Mouse (Mus musculus): ENCODE measurements around the gene Fgd4. TPM values are rescaled to one million over a fixed set of nuclear protein-coding genes. Genes with fewer than 3 reads are reported as not detected.
A peak's percentile ranks its signal among the peaks of the same experiment; 100 is the strongest.

The Fgd4 gene
- total and polyA plus RNA-seq, 2 experiments from 2014 or later: 11.7 to 38.1 TPM

DNA sequence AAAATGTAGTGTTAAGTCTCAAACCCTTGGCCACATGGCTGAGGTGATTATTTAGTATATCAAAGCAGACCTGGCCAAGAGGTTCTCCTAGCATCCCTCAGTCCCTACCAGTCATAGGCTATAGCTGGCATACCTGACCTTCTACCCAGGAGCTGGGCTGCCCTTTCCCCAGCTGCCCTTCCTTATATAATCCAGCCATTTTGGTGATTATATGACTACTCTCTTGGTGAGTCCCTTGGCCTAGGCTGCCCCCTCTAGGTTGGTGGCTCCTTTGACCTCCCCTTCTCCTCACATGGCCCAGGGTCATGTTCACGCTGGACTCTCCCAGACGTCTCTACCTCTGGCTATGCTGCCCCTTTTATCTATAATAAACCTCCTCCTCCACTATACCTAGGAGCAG is 65.1 kb downstream of the Fgd4 start:
- no peak for ATAC-seq (ENCODE audit: low FRiP score)
- Histone ChIP-seq H3K9me3 (ENCODE audit: low read length) (no peaks in the 10 kb centered on the region), H3K9ac (replicated peaks; ENCODE audit: low read length, poor library complexity, severe bottlenecking) (no peak overlapping the region), H3K4me2 (ENCODE audit: low read depth, low read length, poor library complexity, severe bottlenecking) (no peak overlapping the region), H3K27ac (ENCODE audit: low read depth, low read length) (no peak overlapping the region), H3K4me3 (ENCODE audit: low read depth, low read length) (no peak overlapping the region), H3K4me1 (ENCODE audit: insufficient read depth, low read length) (no peaks in the 10 kb centered on the region), H3K36me3 (ENCODE audit: insufficient read depth, low read length) (no peaks in the 10 kb centered on the region), H3K27me3 (ENCODE audit: insufficient read depth, low read length) (no peaks in the 10 kb centered on the region)
- 77% methylated on average over 2 of the region's 2 CpGs for WGBS
- no peak for TF ChIP-seq CTCF (IDR thresholded peaks at IDR 0.05)
- no peak for DNase-seq (ENCODE audit: low spot score)

DNA sequence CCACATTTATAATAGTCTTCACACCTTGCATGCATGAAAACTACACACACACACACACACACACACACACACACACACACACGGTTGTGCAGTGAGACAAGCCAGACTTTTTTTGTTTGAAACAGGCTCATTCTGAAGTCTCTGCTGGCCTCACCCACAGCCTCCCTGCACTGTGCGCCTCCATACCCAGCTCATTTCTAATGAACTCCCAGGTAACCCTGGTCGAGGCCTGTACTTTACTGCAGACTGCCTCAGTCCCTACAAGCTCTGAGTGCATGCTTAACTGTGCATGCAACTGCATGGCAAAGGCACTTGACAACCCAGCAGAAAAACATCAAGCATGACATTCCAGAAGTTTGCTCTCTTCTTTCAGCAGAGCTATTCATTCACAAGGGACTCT is 72.3 kb downstream of the Fgd4 start:
- no peak for DNase-seq (ENCODE audit: low spot score)

DNA sequence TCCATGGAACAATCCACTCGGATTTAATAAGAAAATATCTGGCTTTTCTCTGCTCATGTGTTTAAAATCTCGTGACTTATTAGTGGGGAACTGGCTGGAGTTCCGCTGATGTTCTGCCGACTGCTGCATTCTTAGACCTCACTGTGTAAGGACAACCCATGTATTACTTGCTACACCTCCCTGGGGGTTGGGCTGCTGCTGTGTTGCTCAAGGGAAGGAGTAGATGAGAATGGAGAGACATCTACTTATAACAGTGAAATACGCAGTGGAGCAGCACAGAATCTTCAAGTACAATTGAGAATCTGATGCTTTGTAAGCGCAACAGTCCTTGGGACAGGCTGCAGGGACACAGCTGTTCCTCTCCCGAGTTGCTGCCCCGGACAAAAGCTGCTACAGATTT is 73.1 kb downstream of the Fgd4 start:
- H3K4me2 ChIP-seq (ENCODE audit: low read depth, low read length, poor library complexity, severe bottlenecking): peak overlapping the region; percentile 12; the same call in 1 of the 2 replicates
- H3K27ac ChIP-seq (ENCODE audit: low read depth, low read length): no peak overlapping the region
- no peak for TF ChIP-seq CTCF (IDR thresholded peaks at IDR 0.05)
- ATAC-seq (ENCODE audit: low FRiP score): peak; percentile 23; the same call in 1 of the 2 replicates
- WGBS: 33% methylated on average over 8 of the region's 8 CpGs
- H3K4me1 ChIP-seq (ENCODE audit: insufficient read depth, low read length): peaks cover 3% of the 10 kb centered on the region; the same call in 1 of the 2 replicates
- H3K4me3 ChIP-seq (ENCODE audit: low read depth, low read length): no peak overlapping the region
- H3K27me3 ChIP-seq (ENCODE audit: insufficient read depth, low read length): no peaks in the 10 kb centered on the region
- DNase-seq (ENCODE audit: low spot score): peak; percentile 27
- no peaks in the 10 kb centered on the region for H3K9me3 ChIP-seq (ENCODE audit: low read length)
- no peaks in the 10 kb centered on the region for H3K36me3 ChIP-seq (ENCODE audit: insufficient read depth, low read length)
- H3K9ac ChIP-seq (replicated peaks; ENCODE audit: low read length, poor library complexity, severe bottlenecking): no peak overlapping the region

More for the DNA sequence above, 72.3 kb downstream of the Fgd4 start:
- WGBS: 55% methylated on average over 3 of the region's 3 CpGs
- ATAC-seq (ENCODE audit: low FRiP score): no peak
- no peak overlapping the region for H3K9ac ChIP-seq (replicated peaks; ENCODE audit: low read length, poor library complexity, severe bottlenecking)
- no peak for TF ChIP-seq CTCF (IDR thresholded peaks at IDR 0.05)
- peaks cover 3% of the 10 kb centered on the region; the same call in 1 of the 2 replicates for H3K4me1 ChIP-seq (ENCODE audit: insufficient read depth, low read length)
- no peak overlapping the region for H3K4me3 ChIP-seq (ENCODE audit: low read depth, low read length)
- no peaks in the 10 kb centered on the region for H3K9me3 ChIP-seq (ENCODE audit: low read length)
- H3K4me2 ChIP-seq (ENCODE audit: low read depth, low read length, poor library complexity, severe bottlenecking): no peak overlapping the region
- no peaks in the 10 kb centered on the region for H3K36me3 ChIP-seq (ENCODE audit: insufficient read depth, low read length)
- H3K27ac ChIP-seq (ENCODE audit: low read depth, low read length): no peak overlapping the region
- H3K27me3 ChIP-seq (ENCODE audit: insufficient read depth, low read length): no peaks in the 10 kb centered on the region

DNA sequence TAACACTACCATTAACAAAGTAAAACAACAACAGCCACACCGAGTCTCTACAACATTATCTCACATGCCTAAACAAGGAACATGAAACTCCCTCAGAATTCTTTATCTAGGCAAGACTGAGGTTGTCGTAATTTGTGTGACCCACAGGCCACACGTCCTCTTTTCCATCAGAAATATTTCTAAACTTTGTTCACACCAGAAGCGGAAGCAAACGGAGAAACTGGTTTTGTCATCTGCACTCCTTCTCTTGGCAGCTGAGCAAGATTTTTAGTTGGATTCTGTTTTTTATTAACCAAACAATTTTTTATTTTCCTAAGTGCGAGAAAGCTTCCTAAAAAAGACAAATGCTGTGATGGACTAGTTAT is 73.6 kb downstream of the Fgd4 start:
- H3K36me3 ChIP-seq (ENCODE audit: insufficient read depth, low read length): no peaks in the 10 kb centered on the region
- no peak overlapping the region for H3K4me3 ChIP-seq (ENCODE audit: low read depth, low read length)
- no peak overlapping the region for H3K4me2 ChIP-seq (ENCODE audit: low read depth, low read length, poor library complexity, severe bottlenecking)
- H3K27ac ChIP-seq (ENCODE audit: low read depth, low read length): peak overlapping the region; percentile 1; the same call in 1 of the 2 replicates
- no peaks in the 10 kb centered on the region for H3K27me3 ChIP-seq (ENCODE audit: insufficient read depth, low read length)
- ATAC-seq (ENCODE audit: low FRiP score) (no peak), DNase-seq (ENCODE audit: low spot score) (no peak)
- H3K9me3 ChIP-seq (ENCODE audit: low read length): no peaks in the 10 kb centered on the region
- 60% methylated on average over 6 of the region's 6 CpGs for WGBS
- no peak overlapping the region for H3K9ac ChIP-seq (replicated peaks; ENCODE audit: low read length, poor library complexity, severe bottlenecking)
- peaks cover 3% of the 10 kb centered on the region; the same call in 1 of the 2 replicates for H3K4me1 ChIP-seq (ENCODE audit: insufficient read depth, low read length)
- TF ChIP-seq CTCF (IDR thresholded peaks at IDR 0.05): no peak

DNA sequence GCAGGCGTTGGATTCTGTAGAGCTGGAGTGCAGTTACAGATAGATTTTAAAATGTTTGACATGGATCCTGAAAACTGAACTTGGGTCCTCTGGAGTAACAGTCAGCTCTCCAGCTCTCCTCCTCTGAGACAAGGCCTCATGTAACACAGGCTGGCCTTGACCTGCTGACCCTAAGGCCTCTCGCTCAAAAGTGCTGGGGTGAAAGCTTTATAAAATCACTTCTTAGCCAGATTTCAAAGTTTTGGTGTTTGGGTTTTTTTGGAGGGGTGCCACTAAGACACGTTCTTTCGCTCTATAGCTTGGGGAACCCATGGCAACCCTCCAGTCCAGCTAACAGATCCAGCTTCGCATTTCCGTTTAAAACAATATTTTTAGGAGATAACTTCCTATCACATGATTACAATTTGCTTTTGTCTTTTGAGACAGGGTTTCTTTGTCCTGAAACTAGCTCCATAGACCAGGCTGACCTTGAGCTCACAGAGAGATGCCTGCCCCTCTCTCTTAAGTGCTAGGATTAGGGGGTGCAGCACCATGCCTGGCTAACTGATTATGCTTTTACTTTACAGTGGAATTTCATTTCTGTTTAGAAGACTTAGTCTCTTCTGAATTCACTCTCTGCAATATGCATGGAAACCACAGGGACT is 74.1 kb downstream of the Fgd4 start:
- 62% methylated on average over 6 of the region's 6 CpGs for WGBS
- H3K27ac ChIP-seq (ENCODE audit: low read depth, low read length): peak overlapping the region; percentile 1; the same call in 1 of the 2 replicates
- H3K4me3 ChIP-seq (ENCODE audit: low read depth, low read length): no peak overlapping the region
- no peak for TF ChIP-seq CTCF (IDR thresholded peaks at IDR 0.05)
- H3K9ac ChIP-seq (replicated peaks; ENCODE audit: low read length, poor library complexity, severe bottlenecking): no peak overlapping the region
- H3K9me3 ChIP-seq (ENCODE audit: low read length): no peaks in the 10 kb centered on the region
- no peaks in the 10 kb centered on the region for H3K27me3 ChIP-seq (ENCODE audit: insufficient read depth, low read length)
- H3K36me3 ChIP-seq (ENCODE audit: insufficient read depth, low read length): no peaks in the 10 kb centered on the region
- ATAC-seq (ENCODE audit: low FRiP score) (no peak), DNase-seq (ENCODE audit: low spot score) (peak; percentile 9)
- H3K4me2 ChIP-seq (ENCODE audit: low read depth, low read length, poor library complexity, severe bottlenecking): no peak overlapping the region
- H3K4me1 ChIP-seq (ENCODE audit: insufficient read depth, low read length): peaks cover 3% of the 10 kb centered on the region; the same call in 1 of the 2 replicates

DNA sequence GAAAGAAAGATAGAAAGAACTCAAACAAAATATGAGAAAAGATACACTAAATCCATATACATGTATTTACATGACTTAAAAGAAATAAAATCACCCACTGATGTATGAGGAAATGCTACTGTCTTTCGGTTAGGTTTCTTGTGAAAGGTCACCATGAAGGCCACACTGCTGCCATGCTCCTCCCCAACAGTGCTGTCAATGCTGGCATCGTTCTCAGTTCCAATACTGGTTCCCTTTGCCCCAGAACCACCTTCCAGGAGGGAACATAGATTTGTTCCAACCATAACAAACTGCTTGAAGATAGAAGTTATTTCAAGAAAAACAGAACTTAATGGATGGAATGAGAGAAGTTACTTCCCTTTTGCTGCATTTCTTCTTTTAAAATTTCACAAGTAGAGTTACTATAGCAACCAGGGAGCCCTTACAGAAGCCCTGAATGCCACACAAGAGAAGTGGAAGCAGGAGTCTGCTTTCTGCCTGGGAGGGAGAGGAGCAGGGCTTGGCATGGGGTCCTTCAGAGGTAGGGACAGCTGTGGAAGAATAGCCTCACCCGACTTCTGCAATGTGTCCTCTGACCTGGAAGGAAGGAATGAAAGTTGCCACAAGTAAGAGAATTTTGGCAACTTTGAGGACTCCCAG is 75.0 kb downstream of the Fgd4 start:
- Histone ChIP-seq H3K4me1 (ENCODE audit: insufficient read depth, low read length) (peaks cover 3% of the 10 kb centered on the region; the same call in 1 of the 2 replicates), H3K36me3 (ENCODE audit: insufficient read depth, low read length) (no peaks in the 10 kb centered on the region), H3K27me3 (ENCODE audit: insufficient read depth, low read length) (no peaks in the 10 kb centered on the region), H3K27ac (ENCODE audit: low read depth, low read length) (no peak overlapping the region), H3K4me2 (ENCODE audit: low read depth, low read length, poor library complexity, severe bottlenecking) (no peak overlapping the region), H3K4me3 (ENCODE audit: low read depth, low read length) (no peak overlapping the region), H3K9me3 (ENCODE audit: low read length) (no peaks in the 10 kb centered on the region), H3K9ac (replicated peaks; ENCODE audit: low read length, poor library complexity, severe bottlenecking) (no peak overlapping the region)
- WGBS: 59% methylated on average over 3 of the region's 3 CpGs
- ATAC-seq (ENCODE audit: low FRiP score) (no peak), DNase-seq (ENCODE audit: low spot score) (no peak)
- TF ChIP-seq CTCF (IDR thresholded peaks at IDR 0.05): no peak

Measured in midbrain, postnatal 0 days (tissue).